Mouse (Mus musculus) kidney, postnatal 4 days (tissue): ENCODE measurements around the gene Otud1.

Source experiments
- DNase-seq, 2 experiments: peaks; one replicate each; pipeline ENCODE4 v3.0.0; 2021; ENCODE audit warnings: mixed read lengths in 2 of 2

Gene Otud1

GRCm38 (mm10) chr2:19682997-19683396, 25.4 kb downstream of the Otud1 start:
- peak; percentile 43 to 52 for DNase-seq

- peak; percentile 3 to 9 for DNase-seq
Measured at GRCm38 (mm10) chr2:19685489-19686147, 28.1 kb downstream of the Otud1 start.

GRCm38 (mm10) chr2:19690094-19690493, 32.5 kb downstream of the Otud1 start:
- DNase-seq = no peak

GRCm38 (mm10) chr2:19699573-19700295, 42.2 kb downstream of the Otud1 start:
- DNase-seq = no peak

- no peak for DNase-seq
Measured at GRCm38 (mm10) chr2:19701386-19701785, 43.8 kb downstream of the Otud1 start.

- no peak for DNase-seq
Measured at GRCm38 (mm10) chr2:19703020-19703613, 45.6 kb downstream of the Otud1 start.

GRCm38 (mm10) chr2:19703670-19704069, 46.1 kb downstream of the Otud1 start:
- DNase-seq = no peak

- peak; percentile 6 to 12 for DNase-seq
Measured at GRCm38 (mm10) chr2:19704272-19704671, 46.7 kb downstream of the Otud1 start.

GRCm38 (mm10) chr2:19706886-19707285, 49.3 kb downstream of the Otud1 start:
- DNase-seq = no peak
